Mouse (Mus musculus): ENCODE data around the gene Olfr675.
A peak's percentile ranks its signal among the peaks of the same experiment; 100 is the strongest.

DNA sequence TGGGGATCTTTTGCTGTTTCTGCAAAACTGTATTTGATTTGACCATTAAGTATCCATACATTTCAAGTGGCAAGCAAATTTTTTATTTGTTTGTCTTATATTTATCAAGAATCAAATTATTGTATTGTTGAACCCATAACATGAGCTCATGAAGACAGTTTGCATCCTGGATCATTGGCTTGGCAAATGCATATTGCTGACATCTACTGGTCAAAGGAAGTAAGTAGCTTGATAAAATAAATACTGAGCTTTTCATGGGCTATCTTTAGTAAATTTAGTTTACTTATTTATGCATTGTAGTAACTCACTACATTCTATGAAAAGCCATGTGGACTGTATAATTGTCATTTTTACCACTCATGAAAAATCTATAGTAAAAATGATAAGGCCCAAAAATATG is 30.7 kb upstream of the Olfr675 start:
- TF ChIP-seq CTCF (IDR thresholded peaks at IDR 0.05) (peak; percentile 32), POLR2A (IDR thresholded peaks at IDR 0.05; ENCODE audit: insufficient read depth, low read depth, low read length) (no peak)
